Mouse (Mus musculus) hindbrain, embryonic 14.5 days (tissue): Measurements from ENCODE around the gene Tctex1d4. TPM values are rescaled to one million over a fixed set of nuclear protein-coding genes. Genes with fewer than 3 reads are reported as not detected.

Experiments
- ATAC-seq: fragments of 200-750 bp; cut with Nextera tagmentation; 2 replicates; pipeline ENCODE4 v1.8.0; 2017; ENCODE audit warnings: moderate number of reproducible peaks, mild to moderate bottlenecking, moderate TSS enrichment, moderate library complexity; ENCODE audit not compliant: low FRiP score
- DNase-seq: peaks from one replicate; pipeline ENCODE4 v3.0.0-alpha.2; 2015; ENCODE audit warnings: low spot score
- H3K27ac ChIP-seq: fragments of 300-500 bp; sonication (generic); 2 replicates; pipeline ENCODE4 v1.5.1; 2014; ENCODE audit warnings: mild to moderate bottlenecking, moderate library complexity
- H3K27me3 ChIP-seq: fragments of 300-500 bp; sonication (generic); 2 replicates; pipeline ENCODE4 v1.6.1; 2014; ENCODE audit warnings: mild to moderate bottlenecking, low read length, mixed read lengths; ENCODE audit not compliant: control insufficient read depth, insufficient read depth
- H3K36me3 ChIP-seq: fragments of 300-500 bp; sonication (generic); replicated peaks from 2 replicates; pipeline ENCODE4 v1.6.1; 2014; ENCODE audit not compliant: control insufficient read depth, insufficient read depth
- H3K4me1 ChIP-seq: fragments of 300-500 bp; sonication (generic); replicated peaks from 2 replicates; pipeline ENCODE4 v1.6.1; 2014; ENCODE audit warnings: antibody characterized with exemption, low read length, mixed read lengths; ENCODE audit not compliant: control insufficient read depth, insufficient read depth
- H3K4me2 ChIP-seq: fragments of 300-500 bp; sonication (generic); replicated peaks from 2 replicates; pipeline ENCODE4 v1.6.1; 2014; ENCODE audit warnings: mild to moderate bottlenecking, moderate library complexity
- H3K4me3 ChIP-seq: fragments of 300-500 bp; sonication (generic); replicated peaks from 2 replicates; pipeline ENCODE4 v1.5.1; 2014; ENCODE audit warnings: mild to moderate bottlenecking, low read length
- H3K9ac ChIP-seq: fragments of 300-500 bp; sonication (generic); 2 replicates; pipeline ENCODE4 v1.6.1; 2014
- H3K9me3 ChIP-seq: fragments of 300-500 bp; sonication (generic); 2 replicates; pipeline ENCODE4 v1.6.1; 2016; ENCODE audit warnings: low read length; ENCODE audit not compliant: control insufficient read depth
- WGBS: fragments of 180-500 bp; shearing (Covaris S2); extraction: QIAGEN DNeasy Blood & Tissue Kit; methylation state at CpG from one replicate; pipeline ENCODE4 v1.1.7; 2014; 5-methylcytosine and 5-hydroxymethylcytosine counted together
- polyA plus RNA-seq: library from polyadenylated mRNA; unstranded; fragments of >200 nt; fragmentation: Nextera tagmentation; extraction: Ambion mirVana; gene quantifications from 2 replicates; pipeline ENCODE4 v1.2.1, GENCODE M21; 2014

Gene Tctex1d4
- polyA plus RNA-seq, 1 experiment from 2014 or later: 1.6 TPM

DNA sequence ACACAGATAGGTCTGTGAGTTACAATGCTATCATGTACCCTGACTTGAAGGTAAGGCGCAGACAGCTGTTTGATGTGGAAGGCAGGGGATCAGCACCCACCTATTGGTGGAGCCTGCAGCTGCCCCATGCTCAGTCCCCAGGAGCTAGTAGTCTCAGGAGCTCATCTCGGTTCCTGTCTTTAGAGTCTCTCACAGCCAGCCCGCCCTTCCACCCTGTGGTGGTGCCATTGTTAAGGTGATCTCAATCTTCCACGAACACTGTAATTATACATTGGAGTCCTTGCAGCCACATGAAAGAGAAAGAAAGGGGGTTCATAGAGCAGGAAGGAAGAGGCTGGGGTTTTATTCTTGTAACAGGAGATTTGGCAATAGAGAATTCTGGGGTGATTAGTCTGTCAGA lies 26.6 kb upstream of the Tctex1d4 start:
- ATAC-seq (no peak), DNase-seq (no peak)
- Histone ChIP-seq H3K27me3 (no peaks in the 10 kb centered on the region), H3K36me3 (peaks cover 6% of the 10 kb centered on the region; the same call in 1 of the 2 replicates), H3K4me1 (peaks cover 23% of the 10 kb centered on the region), H3K9ac (no peak overlapping the region), H3K9me3 (no peaks in the 10 kb centered on the region), H3K27ac (no peak overlapping the region), H3K4me3 (no peak overlapping the region), H3K4me2 (no peak overlapping the region)
- 65% methylated on average over 4 of the region's 4 CpGs for WGBS

- peaks cover 8% of the 10 kb centered on the region; the same call in 1 of the 2 replicates for H3K36me3 ChIP-seq
- ATAC-seq (no peak), DNase-seq (no peak)
- 57% methylated on average over 7 of the region's 7 CpGs for WGBS
- no peak overlapping the region for H3K27ac ChIP-seq
- H3K4me1 ChIP-seq: peaks cover 16% of the 10 kb centered on the region
- no peaks in the 10 kb centered on the region for H3K9me3 ChIP-seq
- no peaks in the 10 kb centered on the region for H3K27me3 ChIP-seq
- H3K9ac ChIP-seq: no peak overlapping the region
- no peak overlapping the region for H3K4me2 ChIP-seq
- H3K4me3 ChIP-seq: no peak overlapping the region
Measured at GRCm38 (mm10) chr4:117101218-117101617, 25.4 kb upstream of the Tctex1d4 start.

DNA sequence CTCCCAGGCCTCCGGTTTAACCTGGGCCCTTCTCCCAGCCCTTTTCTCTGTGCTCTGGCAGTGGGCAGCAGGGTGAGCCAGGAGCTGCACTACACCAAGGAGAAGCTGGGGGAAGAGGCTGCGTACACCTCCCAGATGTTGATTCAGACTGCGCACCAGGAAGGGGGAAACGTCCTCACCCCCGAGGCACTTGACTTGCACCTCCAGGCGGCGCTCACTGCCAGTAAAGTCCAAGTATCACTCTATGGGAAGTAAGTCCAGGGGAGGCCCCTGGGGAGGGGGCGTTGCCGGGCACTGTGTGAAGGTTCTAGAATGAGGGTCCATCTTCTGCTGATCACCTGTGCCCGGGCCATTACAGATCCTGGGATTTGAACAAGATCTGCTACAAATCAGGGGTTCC lies 21.9 kb upstream of the Tctex1d4 start:
- WGBS: 80% methylated on average over 10 of the region's 10 CpGs
- peaks cover 24% of the 10 kb centered on the region for H3K36me3 ChIP-seq
- no peak for ATAC-seq

GRCm38 (mm10) chr4:117105127-117105526 lies 21.5 kb upstream of the Tctex1d4 start:
- Histone ChIP-seq H3K27me3 (no peaks in the 10 kb centered on the region), H3K4me1 (no peaks in the 10 kb centered on the region), H3K9ac (no peak overlapping the region), H3K4me2 (no peak overlapping the region), H3K36me3 (peaks cover 28% of the 10 kb centered on the region), H3K4me3 (no peak overlapping the region), H3K27ac (no peak overlapping the region), H3K9me3 (no peaks in the 10 kb centered on the region)
- WGBS: 45% methylated on average over 8 of the region's 10 CpGs
- ATAC-seq: no peak
- DNase-seq: no peak

More for the DNA sequence above, 21.9 kb upstream of the Tctex1d4 start:
- Histone ChIP-seq H3K4me1 (no peaks in the 10 kb centered on the region), H3K27me3 (no peaks in the 10 kb centered on the region), H3K27ac (no peak overlapping the region), H3K4me3 (no peak overlapping the region), H3K4me2 (no peak overlapping the region), H3K9ac (no peak overlapping the region), H3K9me3 (no peaks in the 10 kb centered on the region)
- no peak for DNase-seq

DNA sequence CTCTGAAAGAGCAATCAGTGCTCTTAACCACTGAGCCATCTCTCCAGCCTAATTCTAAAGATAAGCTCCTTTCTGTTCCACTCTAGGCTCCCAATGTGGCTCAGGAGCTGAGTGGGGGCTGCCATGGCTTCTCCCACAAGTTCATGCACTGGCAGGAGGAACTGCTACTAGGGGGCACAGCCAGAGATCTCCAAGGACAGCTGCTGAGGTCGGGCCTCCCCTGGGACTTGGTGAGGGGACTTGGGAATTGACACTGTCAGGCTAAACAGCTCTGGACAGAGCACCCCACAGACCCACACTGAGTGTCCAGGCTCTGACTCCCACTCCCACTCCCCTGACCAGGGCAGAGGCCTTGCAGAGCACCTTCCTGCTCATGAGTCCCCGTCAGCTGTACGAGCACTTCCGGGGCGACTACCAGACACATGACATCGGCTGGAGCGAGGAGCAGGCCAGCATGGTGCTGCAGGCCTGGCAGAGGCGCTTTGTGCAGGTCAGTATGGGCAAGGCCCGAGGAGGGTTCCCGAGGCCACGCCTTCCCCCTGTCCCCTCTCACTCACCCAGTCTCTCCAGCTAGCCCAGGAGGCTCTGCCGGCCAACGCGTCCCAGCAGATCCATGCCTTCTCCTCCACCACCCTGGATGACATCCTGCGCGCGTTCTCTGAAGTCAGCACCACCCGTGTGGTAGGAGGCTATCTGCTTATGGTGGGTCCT lies 18.6 kb upstream of the Tctex1d4 start:
- no peaks in the 10 kb centered on the region for H3K9me3 ChIP-seq
- H3K4me3 ChIP-seq: no peak overlapping the region
- H3K36me3 ChIP-seq: peaks cover 47% of the 10 kb centered on the region
- WGBS: 91% methylated on average over 17 of the region's 18 CpGs
- no peak overlapping the region for H3K27ac ChIP-seq
- no peaks in the 10 kb centered on the region for H3K27me3 ChIP-seq
- no peaks in the 10 kb centered on the region for H3K4me1 ChIP-seq
- ATAC-seq: no peak
- H3K4me2 ChIP-seq: no peak overlapping the region
- no peak for DNase-seq
- no peak overlapping the region for H3K9ac ChIP-seq

GRCm38 (mm10) chr4:117108524-117108849 lies 18.1 kb upstream of the Tctex1d4 start:
- WGBS: 96% methylated on average over 6 of the region's 6 CpGs
- H3K4me2 ChIP-seq: no peak overlapping the region
- H3K9me3 ChIP-seq: no peaks in the 10 kb centered on the region
- ATAC-seq (no peak), DNase-seq (no peak)
- H3K27me3 ChIP-seq: no peaks in the 10 kb centered on the region
- H3K9ac ChIP-seq: no peak overlapping the region
- no peak overlapping the region for H3K27ac ChIP-seq
- H3K36me3 ChIP-seq: peaks cover 47% of the 10 kb centered on the region
- H3K4me1 ChIP-seq: no peaks in the 10 kb centered on the region
- no peak overlapping the region for H3K4me3 ChIP-seq

GRCm38 (mm10) chr4:117109330-117109729 lies 17.3 kb upstream of the Tctex1d4 start:
- 96% methylated on average over 25 of the region's 25 CpGs for WGBS
- peaks cover 56% of the 10 kb centered on the region for H3K36me3 ChIP-seq
- H3K27me3 ChIP-seq: no peaks in the 10 kb centered on the region
- no peaks in the 10 kb centered on the region for H3K9me3 ChIP-seq
- DNase-seq: no peak
- ATAC-seq: no peak
- H3K4me2 ChIP-seq: no peak overlapping the region
- H3K4me1 ChIP-seq: no peaks in the 10 kb centered on the region
- no peak overlapping the region for H3K4me3 ChIP-seq
- no peak overlapping the region for H3K9ac ChIP-seq
- no peak overlapping the region for H3K27ac ChIP-seq

DNA sequence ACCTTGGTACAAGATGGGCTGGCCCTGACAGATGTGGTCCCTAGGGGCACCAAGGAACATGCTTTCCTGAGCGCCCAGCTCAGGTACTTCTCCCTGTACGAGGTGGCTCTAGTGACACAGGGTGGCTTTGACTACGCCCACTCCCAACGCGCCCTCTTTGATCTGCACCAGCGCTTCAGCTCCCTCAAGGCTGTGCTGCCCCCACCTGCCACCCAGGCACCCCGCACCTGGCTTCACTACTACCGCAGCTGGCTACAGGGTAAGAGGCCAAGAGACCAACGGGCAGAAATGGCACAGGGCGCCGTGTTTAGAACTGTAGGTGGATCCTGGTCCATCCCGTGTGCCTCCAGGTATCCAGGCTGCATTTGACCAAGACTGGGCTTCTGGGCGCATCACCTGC lies 16.3 kb upstream of the Tctex1d4 start:
- no peak overlapping the region for H3K4me3 ChIP-seq
- no peak overlapping the region for H3K9ac ChIP-seq
- peaks cover 61% of the 10 kb centered on the region for H3K36me3 ChIP-seq
- no peak overlapping the region for H3K4me2 ChIP-seq
- WGBS: 93% methylated on average over 13 of the region's 13 CpGs
- no peaks in the 10 kb centered on the region for H3K27me3 ChIP-seq
- no peaks in the 10 kb centered on the region for H3K4me1 ChIP-seq
- H3K9me3 ChIP-seq: no peaks in the 10 kb centered on the region
- no peak for ATAC-seq
- no peak for DNase-seq
- no peak overlapping the region for H3K27ac ChIP-seq

GRCm38 (mm10) chr4:117110985-117111384 lies 15.6 kb upstream of the Tctex1d4 start:
- Histone ChIP-seq H3K9me3 (no peaks in the 10 kb centered on the region), H3K27ac (no peak overlapping the region), H3K4me2 (no peak overlapping the region), H3K9ac (no peak overlapping the region), H3K36me3 (peaks cover 66% of the 10 kb centered on the region), H3K27me3 (no peaks in the 10 kb centered on the region), H3K4me1 (no peaks in the 10 kb centered on the region), H3K4me3 (no peak overlapping the region)
- DNase-seq (no peak), ATAC-seq (no peak)
- 93% methylated on average over 11 of the region's 11 CpGs for WGBS

GRCm38 (mm10) chr4:117113237-117113636 lies 13.4 kb upstream of the Tctex1d4 start:
- H3K9me3 ChIP-seq: no peaks in the 10 kb centered on the region
- no peaks in the 10 kb centered on the region for H3K27me3 ChIP-seq
- no peak overlapping the region for H3K4me3 ChIP-seq
- 73% methylated on average over 1 of the region's 1 CpGs for WGBS
- no peak overlapping the region for H3K9ac ChIP-seq
- H3K4me1 ChIP-seq: no peaks in the 10 kb centered on the region
- DNase-seq: no peak
- ATAC-seq: no peak
- H3K27ac ChIP-seq: no peak overlapping the region
- no peak overlapping the region for H3K4me2 ChIP-seq
- H3K36me3 ChIP-seq: peaks cover 60% of the 10 kb centered on the region
